Mouse (Mus musculus): ENCODE data around the gene Cds1.

DNA sequence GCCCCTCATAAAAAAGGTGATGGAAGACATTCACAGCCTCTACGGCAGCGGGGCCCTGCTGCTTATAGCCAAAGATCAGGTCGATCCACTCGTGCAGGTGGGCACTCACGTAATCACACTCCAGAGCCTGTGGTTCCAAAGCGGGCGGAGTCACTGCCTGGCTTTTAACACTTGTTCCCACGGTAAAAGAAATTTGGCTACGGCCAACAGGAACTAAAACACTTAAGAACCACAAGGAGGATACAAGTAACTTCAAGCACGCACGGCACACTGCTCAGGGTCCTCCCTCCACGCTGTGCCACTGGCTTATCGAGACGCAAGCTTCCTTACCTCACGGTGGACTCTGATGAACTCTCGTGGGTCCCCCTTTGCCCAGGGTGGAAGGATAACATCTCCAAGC, 90.5 kb downstream of the Cds1 start:
- TF ChIP-seq POLR2A (IDR thresholded peaks at IDR 0.05; ENCODE audit: borderline replicate concordance, low read depth, low read length) (no peak), CTCF (IDR thresholded peaks at IDR 0.05; ENCODE audit: low read depth, low read length) (no peak)

Measured in bone marrow macrophage, adult 2 months (primary cell).